Mouse (Mus musculus): ENCODE measurements around the gene Ermp1. TPM values are rescaled to one million over a fixed set of nuclear protein-coding genes. Genes with fewer than 3 reads are reported as not detected.

Ermp1 gene
- polyA plus RNA-seq, 1 experiment from 2014 or later = 10.7 TPM

Other genes with a start within 250 kb of the Ermp1 start
- not detected in 2 replicates for gene Pdcd1lg2, start 237.5 kb downstream of the Ermp1 start, polyA plus RNA-seq (2016; fragmentation: Nextera tagmentation; extraction: Ambion mirVana)
- gene Ric1, start 126.1 kb downstream of the Ermp1 start, polyA plus RNA-seq (2016; fragmentation: Nextera tagmentation; extraction: Ambion mirVana) = 7.5 and 8.4 TPM in 2 replicates
- gene Mlana, start 49.4 kb upstream of the Ermp1 start, polyA plus RNA-seq (2016; fragmentation: Nextera tagmentation; extraction: Ambion mirVana) = 0.57 and 0.70 TPM in 2 replicates
- gene 9930021J03Rik, start 157.6 kb upstream of the Ermp1 start, polyA plus RNA-seq (2016; fragmentation: Nextera tagmentation; extraction: Ambion mirVana) = 3.7 and 4.2 TPM in 2 replicates
- gene Ranbp6, start 164.6 kb upstream of the Ermp1 start, polyA plus RNA-seq (2016; fragmentation: Nextera tagmentation; extraction: Ambion mirVana) = 19.7 and 20.7 TPM in 2 replicates